Mouse (Mus musculus) CH12.LX (cell line): ENCODE measurements around the gene Aurkb.

Source experiments
- CTCF ChIP-seq, 2 experiments: IDR thresholded peaks in 1 of 2; conservative IDR thresholded peaks in 1 of 2; 2 replicates each; pipeline ENCODE4 v1.5.1; 2011 to 2012; ENCODE audit warnings: low read depth in 2 of 2, low read length in 2 of 2, improper control_type of control experiment in 1 of 2, inconsistent platforms in 1 of 2, mild to moderate bottlenecking in 1 of 2, moderate library complexity in 1 of 2
- HCFC1 ChIP-seq: IDR thresholded peaks from 2 replicates; pipeline ENCODE4 v1.6.1; 2012; ENCODE audit warnings: low read depth, mild to moderate bottlenecking, inconsistent platforms, low read length, improper control_type of control experiment
- POLR2AphosphoS2 ChIP-seq: IDR thresholded peaks from 2 replicates; pipeline ENCODE4 v1.6.1; 2011; ENCODE audit warnings: low read depth, low read length, improper control_type of control experiment
- SIN3A ChIP-seq: IDR thresholded peaks from 2 replicates; pipeline ENCODE4 v1.6.1; 2012; ENCODE audit warnings: low read length, improper control_type of control experiment, inconsistent platforms
- USF1 ChIP-seq: IDR thresholded peaks from 2 replicates; pipeline ENCODE4 v1.6.1; 2014; ENCODE audit warnings: low read depth, mild to moderate bottlenecking, inconsistent platforms, low read length, improper control_type of control experiment

GRCm38 (mm10) chr11:69035411-69035810 is 10.0 kb upstream of the Aurkb start:
- TF ChIP-seq USF1: no peak
- no peak for TF ChIP-seq SIN3A
- TF ChIP-seq POLR2AphosphoS2: no peak
- no peak for TF ChIP-seq HCFC1
- no peak for TF ChIP-seq CTCF (conservative IDR thresholded peaks at IDR 0.05 in 1 of 2, IDR thresholded peaks at IDR 0.05 in 1 of 2; ENCODE audit: low read depth in 2 of 2, low read length in 2 of 2)
